Mouse (Mus musculus) intestine, embryonic 16.5 days (tissue): Measurements from ENCODE around the gene Vmn1r171. TPM values are rescaled to one million over a fixed set of nuclear protein-coding genes. Genes with fewer than 3 reads are reported as not detected.
"Not testable (repeated sequence)": the region's sequence is repeated elsewhere in the genome, so short reads cannot be mapped to it uniquely, and the experiment has no call there.

Source experiments
- ATAC-seq: fragments of 200-750 bp; cut with Nextera tagmentation; 2 replicates; pipeline ENCODE4 v1.8.0; 2017; ENCODE audit warnings: moderate TSS enrichment, moderate library complexity
- H3K27ac ChIP-seq: fragments of 300-500 bp; sonication (generic); 2 replicates; pipeline ENCODE4 v1.5.1; 2014; ENCODE audit warnings: mild to moderate bottlenecking, low read length
- H3K27me3 ChIP-seq: fragments of 300-500 bp; sonication (generic); replicated peaks from 2 replicates; pipeline ENCODE4 v1.6.1; 2014; ENCODE audit warnings: low read length, control low read depth, mixed read lengths; ENCODE audit not compliant: control insufficient read depth, insufficient read depth
- H3K36me3 ChIP-seq: fragments of 300-500 bp; sonication (generic); 2 replicates; pipeline ENCODE4 v1.6.1; 2014; ENCODE audit warnings: low read length, control low read depth; ENCODE audit not compliant: control insufficient read depth, insufficient read depth
- H3K4me1 ChIP-seq: fragments of 300-500 bp; sonication (generic); 2 replicates; pipeline ENCODE4 v1.6.1; 2014; ENCODE audit warnings: low read length, control low read depth, mixed read lengths; ENCODE audit not compliant: control insufficient read depth, insufficient read depth
- H3K4me2 ChIP-seq: fragments of 300-500 bp; sonication (generic); 2 replicates; pipeline ENCODE4 v1.6.1; 2014; ENCODE audit warnings: low read depth, low read length, control low read depth
- H3K4me3 ChIP-seq: fragments of 300-500 bp; sonication (generic); 2 replicates; pipeline ENCODE4 v1.5.1; 2014; ENCODE audit warnings: mild to moderate bottlenecking, low read length
- H3K9ac ChIP-seq: fragments of 300-500 bp; sonication (generic); 2 replicates; pipeline ENCODE4 v1.6.1; 2014; ENCODE audit warnings: low read depth, low read length
- H3K9me3 ChIP-seq: fragments of 300-500 bp; sonication (generic); 2 replicates; pipeline ENCODE4 v1.6.1; 2016; ENCODE audit warnings: low read length, control low read depth; ENCODE audit not compliant: control insufficient read depth
- WGBS: fragments of 180-500 bp; shearing (Covaris S2); extraction: QIAGEN DNeasy Blood & Tissue Kit; methylation state at CpG from one replicate; pipeline ENCODE4 v1.1.7; 2014; 5-methylcytosine and 5-hydroxymethylcytosine counted together
- polyA plus RNA-seq: library from polyadenylated mRNA; unstranded; fragments of >200 nt; fragmentation: Nextera tagmentation; extraction: Ambion mirVana; gene quantifications from 2 replicates; pipeline ENCODE4 v1.2.1, GENCODE M21; 2015

Gene Vmn1r171
- polyA plus RNA-seq = not detected in 2 replicates

GRCm38 (mm10) chr7:23630422-23630821 lies at the start of gene Vmn1r171:
Vmn1r171 (plus strand) TSS chr7:23630722.
- Histone ChIP-seq H3K36me3 (no peaks in the 10 kb centered on the region), H3K4me2 (no peak within 1 kb of the TSS)
- no peak for ATAC-seq

GRCm38 (mm10) chr7:23605875-23606274 lies 24.6 kb upstream of the Vmn1r171 start, which contains the start of gene Vmn1r170:
Vmn1r170 (plus strand) TSS chr7:23606175.
- not testable (repeated sequence) for H3K27ac ChIP-seq, H3K36me3 ChIP-seq, H3K9ac ChIP-seq, H3K4me1 ChIP-seq, H3K9me3 ChIP-seq, H3K4me3 ChIP-seq, ATAC-seq, H3K4me2 ChIP-seq, H3K27me3 ChIP-seq
- 37% methylated on average over 1 of the region's 1 CpGs for WGBS

More at GRCm38 (mm10) chr7:23630422-23630821, at the start of gene Vmn1r171:
- Histone ChIP-seq H3K9me3 (no peaks in the 10 kb centered on the region), H3K27ac (no peak within 1 kb of the TSS), H3K27me3 (no peaks in the 10 kb centered on the region), H3K4me3 (no peak within 1 kb of the TSS), H3K4me1 (no peaks in the 10 kb centered on the region), H3K9ac (no peak within 1 kb of the TSS)

GRCm38 (mm10) chr7:23658016-23658415 lies 27.5 kb downstream of the Vmn1r171 start, which contains the start of gene Vmn1r172:
Vmn1r172 (plus strand) TSS chr7:23658316.
- no peak for ATAC-seq
- no peaks in the 10 kb centered on the region for H3K27me3 ChIP-seq
- WGBS = 65% methylated on average over 2 of the region's 2 CpGs

More at GRCm38 (mm10) chr7:23658016-23658415, 27.5 kb downstream of the Vmn1r171 start, which contains the start of gene Vmn1r172:
- Histone ChIP-seq H3K4me1 (no peaks in the 10 kb centered on the region), H3K9me3 (no peaks in the 10 kb centered on the region), H3K9ac (no peak within 1 kb of the TSS), H3K4me3 (no peak within 1 kb of the TSS), H3K27ac (no peak within 1 kb of the TSS), H3K4me2 (no peak within 1 kb of the TSS), H3K36me3 (no peaks in the 10 kb centered on the region)

Other genes with a start within 250 kb of the Vmn1r171 start
- not detected in 2 replicates for gene Nlrp5, start 244.8 kb upstream of the Vmn1r171 start, polyA plus RNA-seq
- not detected in 2 replicates for gene Vmn1r167, start 123.5 kb upstream of the Vmn1r171 start, polyA plus RNA-seq
- not detected in 2 replicates for gene Vmn1r168, start 91.0 kb upstream of the Vmn1r171 start, polyA plus RNA-seq
- gene Vmn1r169, start 55.2 kb upstream of the Vmn1r171 start, polyA plus RNA-seq = not detected in 2 replicates
- gene Vmn1r170, start 24.5 kb upstream of the Vmn1r171 start, polyA plus RNA-seq = not detected in 2 replicates
- gene Vmn1r172, start 27.6 kb downstream of the Vmn1r171 start, polyA plus RNA-seq = not detected in 2 replicates
- gene Vmn1r173, start 70.0 kb downstream of the Vmn1r171 start, polyA plus RNA-seq = not detected in 2 replicates
- gene Vmn1r174, start 121.5 kb downstream of the Vmn1r171 start, polyA plus RNA-seq = not detected in 2 replicates
- not detected in 2 replicates for gene Vmn1r175, start 179.9 kb downstream of the Vmn1r171 start, polyA plus RNA-seq
- gene Vmn1r176, start 206.7 kb downstream of the Vmn1r171 start, polyA plus RNA-seq = not detected in 2 replicates
- not detected in 2 replicates for gene Vmn1r177, start 235.7 kb downstream of the Vmn1r171 start, polyA plus RNA-seq